Mouse (Mus musculus) kidney, adult 11 months (tissue): ENCODE measurements around the gene Kdm8.

Experiments used
- DNase-seq: peaks from one replicate; pipeline ENCODE4 v3.0.0; 2022

The Kdm8 gene

GRCm38 (mm10) chr7:125504618-125505017 is 60.1 kb downstream of the Kdm8 start:
- DNase-seq: no peak

DNA sequence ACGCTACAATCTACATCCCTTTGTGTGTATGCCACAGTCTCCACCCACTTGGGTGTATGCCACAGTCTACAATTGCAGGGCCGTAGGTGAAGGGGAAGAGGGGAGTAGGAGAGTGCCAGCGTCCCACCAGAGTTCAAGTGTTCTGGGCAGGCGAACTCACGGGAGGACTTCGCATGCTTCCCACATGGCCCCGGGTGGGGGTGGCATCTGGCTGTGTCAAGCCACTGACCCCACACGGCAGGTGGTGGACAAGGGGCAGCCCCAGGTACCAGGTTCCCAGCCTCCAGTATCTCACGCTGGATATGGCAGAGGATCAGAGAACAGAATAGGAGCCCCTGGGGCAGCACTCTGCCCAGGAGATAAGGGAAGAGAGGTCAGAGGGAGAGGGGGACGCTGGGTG is 61.1 kb downstream of the Kdm8 start:
- DNase-seq: no peak

DNA sequence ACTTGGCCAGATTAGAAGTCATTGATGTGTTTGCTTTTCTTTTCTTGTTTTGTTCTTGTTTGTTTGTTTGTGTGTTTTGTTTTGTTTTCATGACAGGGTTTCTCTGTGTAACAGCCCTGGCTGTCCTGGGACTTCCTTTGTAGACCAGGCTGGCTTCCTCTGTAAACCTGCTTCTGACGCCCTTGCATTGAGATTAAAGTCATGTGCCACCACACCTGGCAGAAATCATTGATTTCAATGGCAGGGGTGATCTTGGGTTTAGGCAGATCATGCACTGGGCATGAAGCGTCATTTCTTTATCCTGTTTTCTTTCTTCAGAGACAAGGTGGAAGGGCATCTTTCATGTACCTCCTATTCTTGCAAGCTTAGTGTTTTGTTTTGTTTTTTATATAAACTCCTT is 62.8 kb downstream of the Kdm8 start:
- DNase-seq: no peak

DNA sequence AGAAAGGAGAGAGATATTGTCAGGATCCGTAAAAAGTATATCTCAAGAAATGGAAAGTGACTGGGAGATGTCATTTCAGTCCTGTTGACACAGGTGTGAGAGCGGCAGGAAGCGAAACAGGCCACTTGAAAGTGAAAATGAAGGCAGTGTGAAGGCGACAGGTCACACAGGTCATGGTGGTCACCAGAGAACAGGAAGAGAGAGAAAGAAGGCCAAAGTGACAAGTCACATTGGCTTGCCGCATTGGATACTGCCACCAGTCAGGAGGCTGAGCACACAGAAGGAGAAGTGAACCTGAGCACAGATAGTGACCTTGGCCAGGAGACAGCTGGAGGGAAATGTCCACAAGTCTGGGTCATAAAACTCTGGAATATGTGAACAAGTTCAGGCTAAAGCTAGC is 67.0 kb downstream of the Kdm8 start:
- DNase-seq: no peak

GRCm38 (mm10) chr7:125511852-125512251 is 67.4 kb downstream of the Kdm8 start:
- no peak for DNase-seq
